Mouse (Mus musculus): Measurements from ENCODE around the gene Tspan9.
A peak's percentile ranks its signal among the peaks of the same experiment; 100 is the strongest.

The Tspan9 gene

DNA sequence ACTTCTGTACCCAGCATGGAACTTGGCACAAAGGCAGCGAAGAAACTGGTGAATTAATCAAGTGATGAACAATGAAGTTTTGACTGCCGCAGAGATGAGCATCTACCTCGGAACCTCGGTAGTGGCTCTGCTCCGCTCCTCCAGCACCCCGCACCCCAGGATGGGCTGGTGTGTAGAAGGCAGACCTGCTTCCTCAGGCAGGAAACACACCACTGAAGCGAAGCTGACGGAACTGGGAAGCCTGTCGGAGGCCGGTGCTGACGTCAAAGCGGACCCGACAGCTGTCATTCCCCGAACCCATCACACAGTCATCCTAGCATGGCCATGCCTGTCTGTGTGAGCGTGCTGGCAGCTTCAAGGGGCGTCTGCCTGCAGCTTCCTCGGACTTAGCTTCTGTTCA, 131.6 kb downstream of the Tspan9 start:
- peak in 1 of 2 experiments; percentile 10 for DNase-seq

DNA sequence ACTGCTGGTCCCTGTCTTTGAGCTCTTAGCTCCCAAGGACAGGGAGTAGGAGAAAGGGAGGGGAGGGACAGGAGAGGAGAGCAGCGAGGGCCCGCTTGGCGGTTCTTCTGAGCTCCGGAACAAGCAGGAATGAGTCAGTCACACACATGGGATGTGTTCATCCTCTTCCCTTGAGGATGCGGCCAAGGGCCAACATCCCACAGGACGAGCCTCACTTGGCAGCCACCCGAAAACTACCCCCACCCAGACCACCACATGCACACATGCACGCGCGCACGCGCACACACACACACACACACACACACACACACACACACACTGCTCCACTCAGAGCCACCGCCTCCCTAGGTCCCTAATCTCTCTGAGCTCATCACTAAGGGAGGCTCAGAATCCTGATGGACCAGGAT, 132.3 kb downstream of the Tspan9 start:
- no peak for DNase-seq

DNA sequence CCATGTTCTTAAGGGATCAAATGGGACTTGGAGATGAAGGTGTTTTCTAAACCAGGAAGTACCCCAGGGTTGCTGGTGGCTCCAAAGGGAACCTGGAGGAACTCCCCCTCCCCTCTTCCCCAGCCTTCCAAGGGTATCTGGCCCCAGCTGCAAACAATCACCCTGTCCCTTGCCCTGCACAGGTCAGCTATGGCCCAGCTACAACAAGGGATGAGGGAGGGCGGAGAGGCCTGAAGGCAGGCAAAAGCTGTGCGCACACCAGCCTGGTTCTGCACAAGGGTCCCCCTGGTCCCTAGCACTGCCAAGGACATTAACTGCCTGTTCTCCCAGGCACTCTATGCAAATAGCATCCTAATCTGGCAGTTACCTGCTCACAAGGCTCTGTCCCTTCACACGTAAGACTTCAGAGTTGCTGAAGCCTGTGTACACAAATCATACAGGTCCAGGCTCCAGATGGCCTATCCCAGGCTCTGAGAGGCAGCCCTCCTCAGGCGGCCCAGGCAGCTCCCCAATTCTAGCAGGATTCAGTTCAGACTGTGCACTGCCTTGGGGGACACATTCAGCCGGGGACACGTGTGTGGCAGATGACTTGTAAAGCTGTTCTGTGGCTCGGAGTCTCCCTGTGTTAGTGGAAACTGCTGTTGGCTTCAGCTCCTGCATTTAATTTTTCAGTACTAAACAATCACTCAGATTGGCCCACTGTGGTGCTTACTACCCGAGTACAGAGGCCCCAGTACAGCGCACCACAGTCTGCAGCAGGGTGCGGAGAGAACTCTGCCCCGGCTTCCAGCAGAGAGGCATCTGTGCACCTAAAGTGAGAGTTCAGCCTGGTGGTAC, 133.0 kb downstream of the Tspan9 start:
- DNase-seq = no peak

DNA sequence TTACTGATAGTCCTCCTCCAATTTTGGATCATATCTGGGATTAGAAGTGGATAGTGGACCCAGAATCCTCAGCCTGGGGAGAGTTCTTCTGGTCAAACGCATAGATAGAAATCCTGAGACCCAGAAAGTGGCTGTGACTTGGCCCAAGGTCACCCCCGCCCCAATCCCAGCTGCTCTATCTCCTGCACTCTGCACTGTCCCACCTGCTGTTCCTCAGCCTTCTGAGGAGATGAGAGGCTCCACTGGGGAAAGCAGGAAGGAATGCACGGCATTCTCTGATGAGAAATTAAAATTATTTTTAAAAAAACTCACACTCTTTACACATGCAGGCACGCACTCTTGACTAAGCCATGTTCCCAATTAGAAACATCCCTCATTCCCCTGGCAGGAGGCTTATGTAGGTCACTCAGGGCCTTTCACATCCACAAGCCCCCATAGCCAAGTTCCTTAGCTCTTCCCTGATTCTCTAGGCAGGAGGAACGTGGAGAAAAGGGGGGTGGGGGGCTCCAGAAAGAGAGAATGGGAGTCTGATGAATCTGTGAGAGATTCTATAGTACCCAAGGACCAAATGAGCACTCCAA, 135.3 kb downstream of the Tspan9 start:
- DNase-seq = no peak

DNA sequence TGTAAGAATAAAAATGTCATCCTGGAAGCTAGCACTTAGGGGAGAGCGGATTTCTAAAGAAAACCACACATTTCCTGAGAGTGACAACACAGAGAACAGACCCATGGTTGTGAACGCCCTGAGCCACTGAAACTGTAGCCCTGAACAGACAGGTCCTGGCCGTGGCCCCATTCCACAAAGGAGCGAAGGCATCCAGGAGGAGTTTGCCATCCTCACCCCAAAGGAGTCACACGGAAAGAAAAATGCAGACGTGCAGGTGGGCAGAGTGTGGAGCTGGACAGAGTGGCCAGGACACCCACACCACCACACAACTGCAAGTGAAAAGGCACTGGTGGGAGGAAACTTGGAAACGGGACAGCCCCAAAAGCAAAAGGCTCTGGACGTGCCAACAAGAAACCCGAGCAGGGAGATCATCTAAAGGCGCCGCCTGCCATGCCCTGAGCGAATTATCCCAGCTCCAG, 136.1 kb downstream of the Tspan9 start:
- DNase-seq = peak in 1 of 2 experiments; percentile 34

DNA sequence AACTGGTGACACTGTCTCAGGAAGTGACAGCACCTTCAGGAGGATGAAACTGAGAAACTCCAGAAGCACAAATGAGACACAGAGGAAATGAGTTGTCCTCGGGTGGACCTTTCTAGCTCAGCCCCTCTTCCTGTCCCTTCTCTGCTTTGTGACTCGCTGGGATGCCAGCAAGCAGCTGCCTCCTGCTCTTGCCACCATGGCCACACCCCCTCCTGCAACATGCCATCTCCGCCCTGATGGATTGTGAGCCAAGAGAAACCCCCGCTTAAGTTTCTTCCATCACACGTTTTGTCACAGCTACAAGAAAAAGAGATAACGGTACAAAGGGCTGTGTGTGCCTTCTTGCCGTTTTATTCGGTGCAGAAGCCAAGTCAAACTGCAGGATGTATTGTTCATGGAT, 137.2 kb downstream of the Tspan9 start:
- no peak for DNase-seq

DNA sequence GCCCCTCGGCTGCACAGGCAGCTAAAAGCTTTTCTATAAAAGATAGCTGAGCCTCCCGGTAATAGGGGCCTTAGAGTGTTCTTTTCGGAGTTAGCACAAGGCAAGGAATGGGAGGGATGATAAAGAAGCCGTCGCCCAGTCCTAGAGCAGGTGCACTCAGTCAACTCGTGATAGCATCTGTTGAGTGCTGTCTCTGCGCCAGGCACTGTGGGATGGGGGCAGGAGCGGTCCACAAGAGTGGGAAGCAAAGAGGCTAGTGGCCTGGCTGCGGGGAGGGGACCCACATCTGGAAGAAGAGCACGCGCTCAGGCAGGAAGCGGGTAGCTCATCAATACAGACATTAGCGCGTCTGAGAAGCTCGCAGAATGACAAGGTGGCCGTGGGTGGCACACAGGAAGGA, 138.8 kb downstream of the Tspan9 start:
- DNase-seq = no peak

DNA sequence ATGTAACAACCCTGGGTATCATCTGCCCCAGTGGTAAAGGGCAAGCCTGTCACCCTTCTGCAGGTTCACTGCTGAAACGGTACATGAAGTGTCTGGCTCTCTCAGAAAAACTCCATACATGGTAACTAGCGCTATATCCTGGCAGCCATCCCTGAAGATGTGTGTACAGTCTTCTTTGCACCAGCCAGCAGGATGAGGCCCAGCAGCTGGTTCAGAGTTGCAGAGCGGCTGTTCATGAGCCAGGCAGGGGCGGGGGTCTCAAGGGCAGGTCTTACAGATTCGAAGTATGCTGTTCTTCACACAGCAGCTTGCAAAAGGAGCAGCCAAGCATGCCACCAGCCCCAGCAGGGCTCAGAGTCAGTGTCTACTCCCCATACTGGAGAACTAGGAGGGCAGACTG, 139.9 kb downstream of the Tspan9 start:
- DNase-seq = no peak

DNA sequence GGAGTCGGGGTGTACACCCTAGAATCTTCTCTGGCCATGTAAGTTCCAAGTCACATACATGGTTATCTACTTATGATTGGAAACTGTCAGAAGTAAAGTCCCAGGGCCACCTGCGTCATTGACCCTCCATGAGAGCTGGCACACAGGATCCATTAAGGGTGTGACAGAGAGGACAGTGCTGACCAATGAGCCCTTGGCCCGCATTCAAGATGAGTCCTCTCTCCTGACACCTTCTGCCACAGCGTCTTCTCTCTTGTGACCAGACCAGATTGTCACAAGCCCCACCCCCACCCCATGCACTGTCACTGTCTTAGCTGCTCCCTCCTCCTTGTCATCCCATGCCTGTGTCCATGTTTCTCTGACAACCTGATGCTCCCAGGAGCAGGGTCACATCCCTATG, 140.7 kb downstream of the Tspan9 start:
- no peak for DNase-seq

DNA sequence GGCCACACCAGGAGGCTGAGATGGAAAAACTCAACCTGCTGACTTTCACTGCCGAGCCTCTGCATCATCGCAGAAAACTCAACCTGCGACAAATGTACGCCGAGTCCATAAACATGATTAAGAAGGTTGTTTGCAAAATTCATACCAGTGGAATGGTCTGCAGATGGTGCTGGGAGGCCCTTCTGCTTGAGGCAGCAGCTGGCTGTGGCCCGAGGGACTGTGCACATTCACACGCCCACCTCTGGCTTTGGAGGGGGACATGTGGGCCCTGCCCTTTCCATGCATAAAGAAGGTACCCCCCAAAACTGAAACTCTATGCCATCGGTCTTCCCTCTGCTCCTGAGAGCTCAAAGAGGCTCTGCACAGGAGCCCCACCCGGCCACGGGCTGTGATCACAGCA, 141.3 kb downstream of the Tspan9 start:
- no peak for DNase-seq

DNA sequence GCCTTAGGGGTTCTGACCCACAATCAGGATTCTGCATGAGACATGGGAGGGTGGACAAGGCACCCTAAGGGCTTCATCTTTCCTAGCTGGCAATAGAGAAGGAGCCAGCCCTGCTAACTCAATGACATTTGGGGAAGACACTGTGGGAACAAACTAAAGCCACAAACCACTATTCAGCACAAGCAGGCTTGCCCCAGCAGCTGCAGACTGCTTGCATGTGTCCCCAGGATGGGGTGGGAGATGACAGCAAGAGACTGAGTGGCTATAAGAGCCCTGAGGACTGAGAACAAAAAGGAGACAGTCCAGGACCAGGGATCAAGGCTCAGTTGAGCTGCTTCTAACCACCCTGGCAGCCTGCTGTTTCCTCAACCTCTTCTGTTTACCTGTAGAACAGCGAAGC, 141.8 kb downstream of the Tspan9 start:
- no peak for DNase-seq

DNA sequence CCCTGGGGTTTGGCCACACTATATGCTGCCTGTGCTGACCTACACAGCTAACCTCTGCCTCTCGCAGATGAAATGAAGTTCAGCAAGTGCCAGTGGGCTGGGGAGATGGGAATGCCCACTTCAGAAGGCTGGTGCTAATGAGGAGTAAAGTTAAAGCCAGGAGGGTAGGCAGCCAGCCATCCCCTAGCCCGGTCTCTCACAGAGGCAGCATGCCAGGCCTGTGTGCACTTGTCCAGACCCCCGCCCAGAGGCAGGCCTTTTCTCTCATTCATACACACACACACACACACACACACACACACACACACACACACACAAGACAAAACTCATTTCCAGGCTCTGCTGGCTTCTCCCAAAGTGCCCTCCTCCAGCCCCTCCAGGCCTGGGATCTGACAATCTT, 142.6 kb downstream of the Tspan9 start:
- DNase-seq = no peak

DNA sequence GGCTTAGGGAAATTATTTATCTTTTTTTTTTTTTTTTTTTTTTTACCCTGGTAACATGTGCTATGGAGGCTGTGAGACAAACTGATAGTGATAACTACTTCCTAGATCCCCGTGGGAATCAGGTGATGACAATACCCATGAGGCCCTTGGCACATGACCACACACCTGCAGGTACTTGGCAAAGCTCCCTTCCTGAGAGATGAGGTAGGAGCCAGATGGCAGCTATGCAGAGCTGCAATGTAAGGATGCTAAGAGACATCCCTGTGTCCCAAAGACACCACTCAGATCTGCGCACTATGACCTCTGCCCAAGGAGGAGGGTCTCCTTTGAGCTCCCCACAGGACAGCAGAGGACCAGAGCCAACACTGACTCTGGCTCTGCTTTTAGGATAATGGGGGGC, 144.3 kb downstream of the Tspan9 start:
- no peak for DNase-seq

DNA sequence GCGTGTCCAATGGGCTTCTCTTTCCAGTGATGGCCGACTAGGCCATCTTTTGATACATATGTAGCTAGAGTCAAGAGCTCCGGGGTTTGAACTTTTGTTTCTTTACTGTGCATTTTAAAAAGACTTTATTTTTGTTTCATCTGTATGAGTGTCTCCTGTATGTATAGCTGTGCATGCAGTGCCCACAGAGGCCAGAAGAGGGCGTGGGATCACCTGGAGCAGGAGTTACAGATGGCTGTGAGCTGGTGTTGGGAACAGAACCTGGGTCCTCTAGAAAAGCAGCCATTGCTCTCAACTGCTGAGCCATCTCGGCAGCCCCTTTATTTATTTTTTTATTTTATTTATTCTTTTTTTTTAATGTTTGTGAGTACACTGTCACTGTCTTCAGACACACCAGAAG, 146.5 kb downstream of the Tspan9 start:
- peak in 1 of 2 experiments; percentile 18 for DNase-seq

DNA sequence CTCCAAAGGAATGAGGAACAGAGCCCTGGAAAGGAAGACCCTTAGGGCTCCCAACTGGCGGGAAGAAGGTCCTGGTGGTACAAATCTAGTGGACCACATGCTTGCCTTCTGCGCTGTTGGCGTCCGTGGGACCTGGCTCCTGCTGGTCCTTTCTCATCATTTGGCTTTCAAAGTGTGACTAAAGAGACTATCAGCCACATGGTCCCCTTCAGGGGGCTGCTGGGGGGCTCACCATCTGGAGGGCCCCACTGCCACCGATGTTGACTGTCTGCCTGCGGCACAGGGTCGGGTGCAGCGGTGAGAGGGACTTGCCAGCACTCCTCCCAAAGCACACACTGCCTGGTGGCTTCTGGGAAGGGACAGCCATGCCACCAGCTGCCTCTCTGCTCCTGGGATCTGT, 150.4 kb downstream of the Tspan9 start:
- no peak for DNase-seq

DNA sequence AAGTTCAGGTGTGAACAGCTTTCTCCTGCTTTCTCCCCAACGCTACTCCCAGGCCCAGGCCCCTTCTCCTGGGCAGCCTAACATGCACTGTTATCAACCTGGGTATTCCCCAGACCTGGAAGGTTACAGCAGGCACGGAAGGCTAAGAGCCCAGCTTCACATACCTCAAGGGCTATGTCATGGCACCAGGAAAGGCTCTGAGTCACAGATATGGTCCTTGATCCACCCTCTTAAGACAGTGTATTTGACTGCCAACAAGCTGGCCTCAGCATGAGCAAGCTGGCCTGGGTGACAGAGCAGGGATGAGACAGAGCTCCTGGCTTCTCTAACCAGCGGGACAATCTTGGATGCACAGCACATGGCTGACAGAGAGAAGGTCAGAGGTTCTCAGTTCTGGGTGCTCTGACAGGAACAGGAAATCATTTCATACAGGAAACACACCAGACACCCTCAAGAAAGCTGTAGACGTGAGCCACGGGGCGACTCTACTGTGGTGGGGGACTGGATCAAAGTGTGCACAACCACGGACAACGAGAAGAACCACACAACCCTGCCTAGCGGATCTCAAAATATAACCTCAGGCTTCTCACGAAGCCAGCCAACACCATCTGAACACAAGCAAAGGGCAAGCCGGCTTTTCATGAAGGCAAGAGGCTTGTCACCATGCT, 151.8 kb downstream of the Tspan9 start:
- no peak for DNase-seq

DNA sequence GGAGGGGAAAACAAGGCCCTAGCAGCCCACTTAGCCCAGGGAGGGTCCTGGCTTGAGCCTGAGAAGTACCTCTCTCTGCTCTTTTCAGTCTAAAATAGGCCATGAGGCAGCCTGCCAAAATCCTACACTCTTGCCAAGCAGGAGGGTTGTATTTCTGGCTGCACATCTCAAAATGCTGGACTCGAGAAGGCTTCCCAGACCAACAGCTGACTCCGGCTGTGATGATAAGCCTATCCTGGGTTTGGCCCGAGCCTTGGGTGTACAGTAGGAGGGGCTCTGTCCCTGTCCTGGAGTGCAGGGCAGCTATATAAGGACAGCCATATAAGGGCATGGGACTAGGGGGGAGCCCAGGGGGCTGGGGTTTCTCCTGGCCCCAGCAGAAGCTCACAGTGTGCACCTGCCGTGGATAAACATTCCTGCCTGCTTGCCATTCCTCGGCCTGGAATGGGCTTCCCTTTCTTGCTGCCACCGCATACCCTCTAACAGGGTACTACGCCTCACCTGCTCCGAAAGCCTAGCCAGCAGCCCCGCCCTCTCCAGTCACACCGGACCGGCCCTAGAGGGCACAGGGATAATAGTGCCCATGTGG, 153.7 kb downstream of the Tspan9 start:
- DNase-seq = peak; percentile 67 to 72

DNA sequence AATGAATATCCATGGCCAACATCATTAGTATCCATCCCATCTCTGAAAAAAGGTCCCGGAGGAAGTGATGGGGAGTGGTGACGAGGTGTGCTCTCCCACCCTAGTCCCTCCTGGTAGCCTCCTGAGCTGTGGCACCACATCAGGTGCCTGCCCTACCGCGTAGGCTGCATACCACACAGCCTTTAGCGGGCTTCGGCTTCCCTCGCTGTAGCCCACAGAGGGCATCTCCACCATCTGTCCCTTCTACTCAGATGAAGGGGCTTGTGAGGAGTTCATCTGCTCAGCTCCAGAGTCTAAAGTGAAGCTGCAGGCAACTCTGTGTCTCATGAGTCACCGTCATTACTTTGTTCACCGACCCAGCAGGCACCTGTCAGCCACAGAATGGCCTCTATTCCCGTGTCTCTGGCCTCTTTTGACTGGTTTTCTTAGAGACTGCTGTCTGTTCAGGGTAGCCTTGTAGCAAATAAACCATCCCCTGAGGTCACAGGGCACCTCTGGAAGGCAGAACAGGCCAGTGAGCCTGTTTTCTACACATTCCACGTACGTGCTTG, 154.4 kb downstream of the Tspan9 start:
- no peak for DNase-seq

DNA sequence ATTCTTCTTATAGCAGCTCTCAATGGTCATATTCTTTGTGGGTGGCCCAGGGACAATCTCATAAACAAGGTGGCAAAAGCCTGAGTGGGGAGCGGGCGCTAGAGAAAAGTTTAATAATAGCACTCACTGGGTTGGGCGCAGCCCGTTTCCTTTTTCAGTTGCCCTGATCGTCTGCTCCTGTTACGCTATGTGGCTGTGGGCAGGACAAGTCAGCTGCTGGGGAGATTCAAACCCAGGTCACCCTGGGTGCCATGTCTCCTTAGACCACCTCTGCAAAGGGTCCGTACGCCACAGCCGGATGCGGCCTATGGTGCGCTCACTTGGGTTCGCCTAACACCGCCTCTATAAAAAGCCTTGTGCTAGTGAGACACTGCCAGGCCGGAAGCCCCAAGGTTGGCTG, 156.0 kb downstream of the Tspan9 start:
- no peak for DNase-seq

DNA sequence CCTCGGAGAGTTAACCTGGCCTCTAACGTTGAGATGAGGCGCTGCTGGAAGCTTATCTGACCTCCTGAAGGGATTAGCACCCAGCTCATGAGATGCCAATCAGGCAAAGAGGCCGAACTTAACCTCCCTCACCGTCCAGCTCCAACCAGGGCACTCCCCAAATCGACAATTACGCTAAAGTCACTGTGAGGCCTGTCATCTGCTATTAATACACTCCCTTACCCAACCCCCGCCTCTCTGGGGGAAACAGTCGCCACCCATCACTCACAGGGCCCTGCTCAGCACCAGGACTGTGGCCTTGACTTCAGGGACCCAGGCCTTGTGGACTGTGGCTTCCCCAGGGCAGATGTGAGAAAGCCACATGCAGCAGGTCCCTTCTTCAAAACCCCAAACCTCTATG, 157.0 kb downstream of the Tspan9 start:
- no peak for DNase-seq

DNA sequence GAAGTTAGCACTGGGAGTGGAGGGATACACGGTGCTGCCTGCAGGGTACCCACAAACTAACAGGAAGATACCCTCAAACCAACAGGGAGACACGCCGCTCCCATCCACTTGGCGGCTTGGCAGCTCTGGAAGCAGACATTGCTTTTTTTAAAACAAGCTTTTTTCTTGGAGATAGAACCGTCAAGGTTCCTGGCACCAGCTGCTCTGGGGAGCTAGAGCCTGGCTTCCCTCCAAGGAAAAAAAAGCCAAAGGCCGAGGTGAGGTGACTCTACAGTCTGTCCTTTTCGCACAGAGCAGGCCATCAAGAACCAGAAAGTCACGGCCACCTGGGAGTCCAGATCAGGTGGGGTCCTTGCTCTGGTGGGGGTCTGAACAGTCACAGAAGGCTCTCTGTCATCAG, 162.2 kb downstream of the Tspan9 start:
- peak; percentile 64 to 72 for DNase-seq

DNA sequence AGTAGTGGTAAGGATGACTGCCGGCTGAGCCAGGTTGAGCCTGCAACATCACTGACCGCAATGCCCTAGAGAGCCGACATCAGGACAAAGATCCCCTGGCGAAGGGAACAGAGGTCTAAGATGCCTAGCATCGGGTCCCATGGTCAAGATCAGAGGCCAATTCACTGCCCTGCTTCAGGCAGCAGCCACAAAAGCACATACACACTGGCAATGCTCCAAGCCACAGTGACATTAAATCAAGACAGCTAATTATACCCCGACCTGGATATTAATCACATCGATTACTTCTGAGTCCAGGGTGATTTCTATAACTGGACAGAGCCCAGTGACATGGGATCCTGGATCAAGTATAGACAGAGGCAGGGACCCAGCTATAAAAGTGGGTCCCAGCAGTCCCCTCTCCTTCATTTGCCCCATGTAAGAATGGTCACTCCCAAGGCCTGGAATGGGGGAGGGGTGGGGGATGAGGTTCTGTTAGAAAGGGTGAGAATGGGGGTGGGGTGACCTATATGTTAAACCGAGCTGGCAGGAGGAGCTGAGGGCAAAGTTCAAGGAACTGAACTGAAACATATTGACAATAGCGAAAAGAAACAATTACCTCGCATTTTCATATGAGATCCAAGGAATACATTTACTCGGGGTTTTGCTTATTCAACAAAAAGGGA, 162.9 kb downstream of the Tspan9 start:
- DNase-seq = peak in 1 of 2 experiments; percentile 23

DNA sequence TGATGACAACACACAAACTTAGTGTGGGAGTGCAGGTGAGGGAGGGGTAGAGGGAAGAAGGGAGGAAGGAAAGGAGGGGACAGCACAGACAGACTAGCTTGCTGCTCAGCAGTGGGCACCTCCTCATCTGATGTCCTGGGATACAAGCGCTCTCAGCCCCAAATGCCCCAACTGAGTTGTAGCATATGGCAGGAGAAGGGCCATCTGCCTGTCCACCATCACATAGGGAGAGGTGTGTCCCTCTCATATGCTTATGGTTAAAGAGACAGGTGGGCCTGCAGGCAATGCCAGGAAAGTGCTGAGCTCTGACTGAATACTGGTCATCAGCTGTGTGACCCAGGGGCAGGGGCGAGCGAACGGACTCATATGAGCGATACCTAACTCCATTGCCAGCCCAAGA, 163.6 kb downstream of the Tspan9 start:
- DNase-seq = no peak

Measured in kidney, postnatal 25 days (tissue).